Comparison of ENCODE assay signal across 7 mouse cellular contexts in the genomic region with DNA sequence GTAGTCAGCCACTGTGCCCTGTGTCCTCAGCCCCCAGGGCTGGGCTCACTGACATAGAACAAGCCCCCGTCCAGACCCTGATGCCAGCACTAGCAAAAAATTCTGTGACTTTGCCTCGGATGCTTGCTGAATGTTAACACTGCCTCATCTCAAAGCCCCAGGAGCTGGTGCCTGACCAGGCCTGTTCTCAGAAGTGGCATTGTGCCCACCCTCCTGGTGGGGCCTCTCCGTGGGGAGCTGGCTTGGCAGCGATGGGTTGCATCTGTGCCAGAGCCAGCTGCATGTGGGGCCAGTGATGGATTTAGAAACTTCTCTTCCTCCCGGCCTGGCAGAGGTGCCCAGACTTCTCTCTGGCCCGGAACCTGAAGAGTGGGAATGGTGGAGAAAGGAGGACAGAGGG. TPM values are rescaled to one million over a fixed set of nuclear protein-coding genes. Genes with fewer than 3 reads are reported as not detected.
DNase-seq lines count a peak whose midpoint lies in the region; ATAC-seq and TF ChIP-seq lines count a peak whose summit lies in the region.

No protein-coding gene starts in this region.

- TF ChIP-seq CTCF in forebrain, postnatal 0 days (IDR thresholded peaks at IDR 0.05; ENCODE audit: low read depth), result no peak
- no peak for TF ChIP-seq CTCF in stomach, postnatal 0 days (IDR thresholded peaks at IDR 0.05; ENCODE audit: low read depth)

- peak; percentile 80 for ATAC-seq in forebrain, postnatal 0 days
- ATAC-seq in heart, embryonic 16.5 days (replicated peaks; ENCODE audit: extremely low read depth, insufficient read depth, low FRiP score), result peak; percentile 61
- ATAC-seq in stomach, postnatal 0 days (ENCODE audit: low FRiP score, low TSS enrichment), result peak; percentile 30; the same call in 1 of the 2 replicates
- ATAC-seq in CD4-positive, CD25-positive, alpha-beta regulatory T cell, adult 4 months, result no peak

- H3K4me2 ChIP-seq in forebrain, postnatal 0 days (ENCODE audit: low read depth), result no peak overlapping the region
- H3K4me2 ChIP-seq in heart, embryonic 16.5 days (ENCODE audit: low read depth, low read length), result peak overlapping the region; percentile 27; the same call in 1 of the 2 replicates
- H3K4me2 ChIP-seq in stomach, postnatal 0 days (replicated peaks; ENCODE audit: low read depth), result no peak overlapping the region

- H3K4me1 ChIP-seq in forebrain, postnatal 0 days (ENCODE audit: insufficient read depth), result peaks cover 25% of the 10 kb centered on the region
- H3K4me1 ChIP-seq in heart, embryonic 16.5 days (ENCODE audit: control insufficient read depth, insufficient read depth, low read length), result peaks cover 59% of the 10 kb centered on the region
- H3K4me1 ChIP-seq in stomach, postnatal 0 days (replicated peaks; ENCODE audit: control insufficient read depth, insufficient read depth), result no peaks in the 10 kb centered on the region

- intact Hi-C loops in left cerebral cortex, postnatal 36 days (cut with DNase I), result loop anchor here (10.0 kb wide), 1 partner anchor 235 kb away; no protein-coding TSS in a partner anchor

- TF ChIP-seq EP300 in stomach, postnatal 0 days (optimal IDR thresholded peaks at IDR 0.05), result no peak

- no peak overlapping the region for H3K9ac ChIP-seq in forebrain, postnatal 0 days
- H3K9ac ChIP-seq in heart, embryonic 16.5 days (ENCODE audit: low read length), result peak overlapping the region; percentile 72
- peak overlapping the region; percentile 5; the same call in 1 of the 2 replicates for H3K9ac ChIP-seq in stomach, postnatal 0 days (ENCODE audit: low read length)

- H3K27me3 ChIP-seq in forebrain, postnatal 0 days (ENCODE audit: insufficient read depth, low read length), result no peaks in the 10 kb centered on the region
- no peaks in the 10 kb centered on the region for H3K27me3 ChIP-seq in heart, embryonic 16.5 days (ENCODE audit: control insufficient read depth, insufficient read depth, low read length)
- no peaks in the 10 kb centered on the region for H3K27me3 ChIP-seq in stomach, postnatal 0 days (ENCODE audit: control insufficient read depth, insufficient read depth, low read length)

- no peak overlapping the region for H3K4me3 ChIP-seq in forebrain, postnatal 0 days (ENCODE audit: low read depth, low read length)
- H3K4me3 ChIP-seq in heart, embryonic 16.5 days (ENCODE audit: low read length), result no peak overlapping the region
- no peak overlapping the region for H3K4me3 ChIP-seq in stomach, postnatal 0 days (ENCODE audit: low read depth, low read length)

- peak overlapping the region; percentile 73 for H3K27ac ChIP-seq in forebrain, postnatal 0 days (ENCODE audit: low read depth, low read length)
- peak overlapping the region; percentile 99 for H3K27ac ChIP-seq in heart, embryonic 16.5 days (ENCODE audit: low read length)
- peak overlapping the region; percentile 76 for H3K27ac ChIP-seq in stomach, postnatal 0 days (replicated peaks)

- peak; percentile 26 for DNase-seq in MN1 (ENCODE audit: low spot score)
- peak; percentile 28 to 79 for DNase-seq in adrenal gland, adult (ENCODE audit: inconsistent age in 2 of 2, low spot score in 1 of 2)
- DNase-seq in forebrain, postnatal 0 days, result peak; percentile 87
- DNase-seq in left cerebral cortex, postnatal 36 days (ENCODE audit: low spot score in 2 of 2), result peak; percentile 87 to 89
- peak; percentile 53 for DNase-seq in stomach, postnatal 0 days (ENCODE audit: low spot score)

- H3K9me3 ChIP-seq in forebrain, postnatal 0 days (ENCODE audit: low read length), result no peaks in the 10 kb centered on the region
- no peaks in the 10 kb centered on the region for H3K9me3 ChIP-seq in heart, embryonic 16.5 days (replicated peaks; ENCODE audit: control insufficient read depth, low read length)
- H3K9me3 ChIP-seq in stomach, postnatal 0 days (ENCODE audit: control insufficient read depth, low read length), result no peaks in the 10 kb centered on the region

- no peaks in the 10 kb centered on the region for H3K36me3 ChIP-seq in forebrain, postnatal 0 days (ENCODE audit: insufficient read depth)
- no peaks in the 10 kb centered on the region for H3K36me3 ChIP-seq in heart, embryonic 16.5 days (ENCODE audit: control insufficient read depth, insufficient read depth)
- no peaks in the 10 kb centered on the region for H3K36me3 ChIP-seq in stomach, postnatal 0 days (ENCODE audit: control insufficient read depth, insufficient read depth, low read length)

- 35% methylated on average over 6 of the region's 6 CpGs for WGBS in forebrain, postnatal 0 days
- WGBS in heart, embryonic 16.5 days, result 34% methylated on average over 6 of the region's 6 CpGs
- 50% methylated on average over 6 of the region's 6 CpGs for WGBS in stomach, postnatal 0 days

RNA-seq across cellular contexts. Expression of gene Ramp1, which starts 30.2 kb away (rescaled TPM):
- 14.4 and 16.8 TPM in 2 replicates for total RNA-seq in forebrain, postnatal 0 days (2014; rRNA removed)
- polyA plus RNA-seq in forebrain, postnatal 0 days (2015; fragmentation: Nextera tagmentation; extraction: Ambion mirVana), result 21.3 and 23.2 TPM in 2 replicates
- 59.3 and 61.0 TPM in 2 replicates for polyA plus RNA-seq in heart, embryonic 16.5 days (2015; fragmentation: Nextera tagmentation; extraction: Ambion mirVana)
- total RNA-seq in left cerebral cortex, postnatal 36 days (2021), result 10 to 100 TPM; 52.8 to 56.4 TPM
- 10.5 and 11.5 TPM in 2 replicates for polyA plus RNA-seq in stomach, postnatal 0 days (2015; fragmentation: Nextera tagmentation; extraction: Ambion mirVana)
- 10 to 100 TPM; 28.9 to 31.6 TPM for polyA plus RNA-seq in CD4-positive, CD25-positive, alpha-beta regulatory T cell, adult 4 months (2017; shearing (Covaris generic))

RNA-seq across cellular contexts. Expression of gene Ube2f, which starts 40.3 kb away (rescaled TPM):
- total RNA-seq in forebrain, postnatal 0 days (2014; rRNA removed), result 38.1 and 38.7 TPM in 2 replicates
- 44.1 and 45.3 TPM in 2 replicates for polyA plus RNA-seq in forebrain, postnatal 0 days (2015; fragmentation: Nextera tagmentation; extraction: Ambion mirVana)
- polyA plus RNA-seq in heart, embryonic 16.5 days (2015; fragmentation: Nextera tagmentation; extraction: Ambion mirVana), result 68.9 and 71.7 TPM in 2 replicates
- total RNA-seq in left cerebral cortex, postnatal 36 days (2021), result 10 to 100 TPM; 51.2 to 57.2 TPM
- polyA plus RNA-seq in stomach, postnatal 0 days (2015; fragmentation: Nextera tagmentation; extraction: Ambion mirVana), result 56.9 and 61.7 TPM in 2 replicates
- polyA plus RNA-seq in CD4-positive, CD25-positive, alpha-beta regulatory T cell, adult 4 months (2017; shearing (Covaris generic)), result 10 to 100 TPM; 85.2 to 93.4 TPM

Comparison
In these comparisons a context has a peak if more than half of its experiments do, and no peak if none do; other contexts are left out.
1. DNase-seq: peak in every context shown above with its lines; median percentile 88 in left cerebral cortex, postnatal 36 days; 87 in forebrain, postnatal 0 days; 54 in adrenal gland, adult; 53 in stomach, postnatal 0 days; 26 in MN1.